Mouse (Mus musculus) kidney, adult 2 months (tissue): ENCODE measurements around the gene Vamp2.

ENCODE experiments used
- CTCF ChIP-seq: fragments of 200-500 bp; conservative IDR thresholded peaks from 2 replicates; pipeline ENCODE4 v1.5.1; 2011; ENCODE audit warnings: low read depth, mild to moderate bottlenecking, control low read depth, low read length, moderate library complexity, mixed read lengths; ENCODE audit not compliant: insufficient read depth, insufficient read length
- POLR2A ChIP-seq: fragments of 200-500 bp; IDR thresholded peaks from one replicate; pipeline ENCODE4 v1.6.1; 2011; ENCODE audit warnings: low read depth, low read length, control low read depth

DNA sequence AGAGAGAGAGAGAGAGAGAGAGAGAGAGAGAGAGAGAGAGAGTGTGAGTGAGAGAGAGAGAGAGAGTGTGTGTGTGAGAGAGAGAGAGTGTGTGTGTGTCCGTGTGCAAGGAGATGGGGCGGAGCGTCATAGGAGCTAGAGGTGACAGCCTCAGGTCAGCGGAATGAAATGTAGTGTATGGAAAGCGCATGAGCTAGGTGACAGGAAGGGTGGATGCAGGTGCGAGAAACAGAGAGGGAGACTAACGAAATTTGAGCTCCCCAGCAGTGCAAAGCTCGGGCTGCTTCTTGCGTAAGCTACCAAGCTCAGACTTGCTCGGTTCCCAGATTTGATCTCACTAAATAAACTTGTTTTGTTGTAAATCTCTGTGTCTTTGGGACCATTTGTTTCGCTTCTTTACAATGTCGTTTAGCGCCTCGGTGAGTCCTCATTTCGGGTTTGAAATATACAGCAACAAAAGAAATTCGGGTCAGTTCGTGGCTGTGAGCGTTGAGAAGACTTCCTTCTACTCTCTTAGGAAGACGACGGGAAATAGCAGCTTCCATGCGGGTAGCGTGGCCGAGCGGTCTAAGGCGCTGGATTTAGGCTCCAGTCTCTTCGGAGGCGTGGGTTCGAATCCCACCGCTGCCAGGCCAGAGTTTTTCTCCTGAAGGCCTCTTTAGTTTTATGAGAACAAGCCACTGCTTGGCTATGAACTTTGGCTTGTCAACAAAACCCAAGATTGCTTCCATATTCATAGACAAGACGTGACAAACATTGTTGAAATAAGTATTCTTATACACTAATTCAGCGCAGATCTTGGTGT, 35.6 kb downstream of the Vamp2 start:
- TF ChIP-seq CTCF (0 out of 2 replicates have a peak, but pooled peaks have one; percentile 2), POLR2A (no peak)
